Mouse (Mus musculus) frontal cortex, adult (tissue): ENCODE data around the gene Uba6.

Experiments used
- ATAC-seq: cut with Nextera tagmentation; 2 replicates; pipeline ENCODE4 v1.9.2; 2017; ENCODE audit warnings: mild to moderate bottlenecking, moderate library complexity, mixed read lengths; ENCODE audit not compliant: low TSS enrichment

Uba6 gene

DNA sequence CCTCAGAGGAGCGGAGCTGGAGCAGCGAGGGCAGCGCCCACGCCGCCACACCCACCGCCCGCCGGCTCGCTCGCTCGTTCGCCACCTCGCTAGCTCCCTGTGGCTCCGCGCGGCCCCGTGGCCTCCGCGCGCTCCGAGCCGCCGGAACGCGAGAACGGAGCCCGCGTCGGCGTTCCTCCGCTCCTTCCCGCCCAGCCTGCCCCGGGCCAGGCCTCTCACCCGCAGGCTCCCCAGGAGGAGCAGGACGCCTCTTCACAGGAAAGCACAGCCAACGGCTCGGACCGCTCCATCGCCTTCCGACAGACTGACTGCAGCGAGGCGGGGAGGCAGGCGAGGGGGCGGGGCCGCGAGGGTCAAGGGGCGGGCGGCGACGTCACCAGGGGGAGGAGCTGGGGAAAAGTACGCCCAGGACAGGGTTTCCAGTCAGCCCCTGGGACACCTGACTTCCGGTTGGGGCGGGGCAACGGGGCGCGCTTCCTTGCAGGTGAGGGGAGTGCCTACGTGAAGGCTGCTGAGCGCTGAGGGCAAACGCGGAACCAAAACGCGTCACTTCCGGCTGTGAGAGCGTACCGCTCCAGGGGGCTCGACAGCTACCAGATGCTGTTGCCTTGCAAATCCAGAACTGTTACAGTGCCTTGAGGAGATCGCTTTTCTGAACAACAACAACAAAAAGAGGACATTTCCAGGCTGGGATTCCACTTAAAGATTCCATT, at the start of gene Uba6:
Uba6 (minus strand) TSS at position 355 of the 713 bp plus-strand sequence.
- peak; percentile 98 for ATAC-seq

DNA sequence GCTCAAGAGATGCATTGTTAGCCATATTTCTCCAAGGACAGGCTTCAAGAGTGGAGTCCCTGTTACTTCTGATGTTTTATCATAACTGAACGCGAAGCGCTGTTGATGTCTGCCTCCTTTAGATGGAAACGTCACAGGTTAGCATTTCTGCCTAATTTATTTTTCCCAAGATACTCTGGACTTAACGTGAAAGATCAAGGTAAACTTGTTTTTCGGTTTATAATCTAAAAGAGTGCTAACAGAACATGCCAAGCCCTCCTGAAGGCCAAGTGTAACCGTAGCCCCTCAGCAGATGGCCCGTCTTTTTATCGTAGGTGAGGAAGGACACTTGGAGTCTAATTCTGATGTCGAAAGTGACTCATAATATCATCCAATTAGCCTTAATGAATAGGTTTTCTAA, 25.2 kb upstream of the Uba6 start, which contains the start of gene Gnrhr:
Gnrhr (minus strand) TSS at position 101 of the 400 bp plus-strand sequence.
- no peak for ATAC-seq

DNA sequence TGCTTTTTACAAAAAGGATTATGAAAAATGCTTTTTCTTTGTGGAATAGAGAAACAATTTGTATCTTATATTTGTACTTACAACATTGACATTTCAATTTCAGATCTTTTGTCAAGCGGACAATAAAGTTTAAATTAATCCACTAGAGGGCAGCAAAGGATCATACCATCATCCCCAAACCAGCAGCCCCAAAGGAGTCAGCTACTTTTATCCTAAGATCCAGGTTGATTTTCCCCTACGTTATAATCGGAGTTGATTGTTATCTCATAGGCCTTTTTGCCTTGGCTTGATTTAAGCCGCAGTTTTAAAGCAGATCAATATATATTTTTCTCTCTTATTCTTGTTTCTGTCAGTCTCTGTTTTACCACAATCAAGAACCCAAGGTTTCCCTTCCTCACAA, 18.8 kb upstream of the Uba6 start:
- peak; percentile 88 for ATAC-seq

DNA sequence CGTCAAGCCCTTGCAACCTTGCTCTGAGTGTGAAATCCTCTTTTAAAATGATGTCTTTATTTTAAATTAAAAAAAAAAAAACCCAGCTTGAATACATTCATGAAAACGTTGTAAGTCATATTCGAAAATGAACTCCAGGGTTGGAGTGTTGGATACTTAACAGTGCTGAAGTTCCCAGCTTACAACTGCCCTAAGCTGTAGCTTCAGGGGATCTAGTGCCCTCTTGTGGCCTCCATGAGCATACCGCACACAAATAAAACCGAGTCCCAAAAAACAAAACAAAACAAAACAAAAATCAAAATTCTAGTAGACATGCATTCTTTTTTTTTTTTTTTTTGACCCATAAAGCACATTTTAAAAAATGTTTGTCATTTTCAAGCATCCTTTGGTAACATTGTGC, 18.2 kb upstream of the Uba6 start:
- peak; percentile 69; the same call in 1 of the 2 replicates for ATAC-seq

DNA sequence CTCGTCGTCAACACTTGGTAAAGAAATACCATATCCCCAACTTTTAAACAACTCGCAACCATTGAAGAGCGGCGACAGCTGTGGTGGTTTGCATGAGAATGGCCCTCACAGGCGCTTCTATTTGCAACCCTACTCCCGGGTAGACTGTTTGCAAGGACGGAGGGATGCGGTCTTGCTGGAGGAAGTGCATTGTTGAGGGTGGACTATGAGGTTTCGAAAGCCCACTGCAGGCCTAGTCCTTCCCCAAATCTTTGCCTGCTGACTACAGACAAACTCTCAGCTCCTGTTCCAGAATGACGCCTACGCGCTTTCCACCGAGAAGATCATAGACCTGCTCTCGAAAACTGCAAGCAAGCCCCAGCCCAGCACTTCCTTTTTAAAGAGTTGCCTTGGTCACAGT, 17.7 kb upstream of the Uba6 start:
- ATAC-seq = no peak

DNA sequence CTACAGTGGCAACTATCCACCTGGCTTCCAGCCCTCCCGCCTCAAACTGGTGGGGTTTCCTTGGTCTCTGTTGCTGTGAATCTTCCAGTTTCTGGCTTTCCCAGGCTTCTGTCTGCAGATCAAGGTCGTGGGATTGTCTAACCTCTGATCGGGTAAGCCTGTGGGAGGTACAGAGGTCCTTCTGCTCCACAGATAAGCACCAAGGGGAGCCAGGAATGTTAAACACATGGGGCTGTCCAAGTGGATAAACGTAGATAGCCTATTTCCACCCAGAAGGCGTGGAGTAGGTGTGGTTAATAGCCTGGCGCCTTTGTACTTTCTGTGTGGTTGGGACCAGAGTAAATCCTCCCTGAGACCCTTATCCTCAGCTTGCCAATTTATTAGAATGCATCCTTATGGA, 14.8 kb upstream of the Uba6 start:
- no peak for ATAC-seq

DNA sequence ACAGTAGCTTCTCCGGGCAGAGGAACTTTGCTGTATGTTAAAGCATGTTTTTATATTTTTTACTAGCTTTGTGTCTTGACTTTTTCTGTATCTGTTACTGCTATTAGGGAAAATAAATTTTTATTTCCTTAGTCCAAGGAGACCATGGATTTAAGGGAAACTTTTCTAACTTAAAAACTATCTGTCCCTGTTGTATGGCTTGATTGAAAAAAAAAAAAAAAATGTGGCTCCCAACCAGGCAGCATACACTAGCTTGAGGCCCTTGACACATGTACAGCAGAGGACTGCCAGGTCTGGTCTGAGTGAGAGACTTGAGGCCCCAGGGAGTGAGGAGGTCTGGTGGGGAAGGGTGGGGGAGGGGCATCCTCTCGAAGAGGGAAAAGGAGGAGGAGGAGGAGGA, 1.2 kb upstream of the Uba6 start:
- ATAC-seq = no peak

DNA sequence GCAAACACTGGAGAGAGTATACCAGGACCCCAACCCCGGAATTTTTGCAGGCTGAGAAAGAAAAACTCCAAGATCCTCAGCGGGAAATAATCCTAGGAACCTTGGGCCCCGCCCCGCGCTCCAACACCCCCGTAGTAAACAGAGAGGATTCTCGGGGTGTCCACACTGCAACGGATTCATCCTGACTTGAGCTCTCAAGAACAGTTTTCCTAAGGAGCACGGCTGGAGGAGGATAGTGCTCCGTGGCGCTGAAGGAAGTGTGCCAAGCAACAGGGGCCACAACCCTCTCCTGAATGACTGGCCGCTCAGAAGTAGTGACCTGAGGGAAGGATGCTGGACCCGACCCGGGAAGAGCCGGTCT, 535 bp downstream of the Uba6 start:
- ATAC-seq = peak; percentile 54

DNA sequence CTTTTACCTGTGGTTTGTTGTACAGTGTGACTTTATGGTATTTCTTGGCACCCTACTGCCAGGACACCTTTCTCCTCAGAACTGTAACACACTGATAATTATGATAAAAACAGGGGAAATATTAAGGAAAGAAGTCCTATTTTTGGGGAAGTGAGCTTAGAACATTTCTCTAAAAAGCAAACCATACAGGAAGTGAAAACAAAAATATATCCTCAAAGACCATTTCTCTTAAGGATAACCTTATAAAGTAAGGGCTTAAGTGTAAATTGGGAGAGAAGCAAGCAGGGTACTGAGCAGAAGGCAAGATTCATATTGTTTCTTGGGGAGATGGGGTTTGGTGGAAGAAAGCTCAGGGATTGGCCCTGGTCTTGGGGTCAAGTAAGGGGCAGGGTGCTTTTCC, 42.8 kb downstream of the Uba6 start:
- no peak for ATAC-seq

DNA sequence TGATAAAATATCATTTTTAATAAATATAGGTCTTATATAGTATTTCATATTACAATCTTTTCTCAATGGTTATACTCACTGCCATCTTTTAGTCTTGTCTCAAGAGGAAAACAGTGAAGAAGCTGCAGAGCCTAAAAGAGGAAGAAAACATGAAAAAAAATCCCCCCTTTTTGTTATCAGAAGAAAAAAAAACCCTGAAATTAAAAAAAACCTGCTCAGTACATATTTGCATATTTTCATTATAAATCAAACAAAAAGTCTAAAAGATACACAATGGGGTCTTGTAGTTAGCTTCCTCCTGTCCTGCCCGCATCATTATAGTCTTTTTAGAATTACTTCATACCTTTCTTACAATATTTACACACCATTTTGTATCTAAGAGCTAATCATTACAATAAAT, 43.9 kb downstream of the Uba6 start:
- no peak for ATAC-seq

DNA sequence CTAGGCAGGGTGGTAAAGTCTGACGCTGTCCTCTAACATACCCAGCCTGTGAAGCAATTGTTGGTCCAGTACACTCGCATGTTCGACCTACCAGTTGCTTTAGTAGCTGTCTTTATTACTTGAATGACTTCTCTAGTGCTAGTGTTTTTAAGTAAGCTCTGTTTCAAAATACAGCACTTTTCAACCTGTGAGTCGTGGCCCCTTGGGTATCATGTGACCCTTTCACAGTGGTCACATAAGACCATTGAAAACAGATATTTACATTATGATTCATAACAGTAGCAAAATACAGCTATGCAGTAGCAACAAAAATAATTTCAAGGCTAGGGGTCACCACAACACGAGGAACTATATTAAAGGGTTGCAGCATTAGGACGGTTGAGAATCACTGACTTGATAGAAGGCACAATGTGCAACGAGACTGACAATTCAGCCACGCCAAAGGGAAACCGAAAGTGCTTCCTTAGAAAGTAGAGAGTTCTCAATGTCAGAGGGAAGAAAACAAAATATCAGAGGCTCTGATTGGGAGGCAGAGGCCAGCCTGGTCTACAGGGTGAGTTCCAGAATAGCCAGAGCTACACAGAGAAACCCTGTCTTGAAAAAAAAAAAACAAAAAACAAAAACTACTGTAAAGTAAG, 54.0 kb downstream of the Uba6 start:
- no peak for ATAC-seq

DNA sequence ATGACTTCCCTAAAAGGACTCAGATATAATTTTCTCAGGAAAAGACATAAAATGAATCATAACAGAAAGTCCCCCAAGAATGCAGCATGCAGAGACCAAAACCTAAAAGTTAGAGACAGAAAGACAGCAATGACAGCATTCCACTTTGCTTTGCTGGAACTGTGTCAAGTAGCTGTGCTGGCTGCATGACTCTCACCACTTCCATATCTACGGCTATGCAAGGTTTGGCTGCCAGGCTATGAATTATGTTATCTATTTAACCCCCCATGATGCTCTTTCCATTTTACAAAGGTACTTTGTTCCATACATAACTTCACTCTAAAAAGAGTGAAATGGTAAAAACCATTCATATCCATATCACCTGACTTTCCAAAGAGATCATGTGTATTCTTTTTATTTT, 58.6 kb downstream of the Uba6 start:
- ATAC-seq = no peak

DNA sequence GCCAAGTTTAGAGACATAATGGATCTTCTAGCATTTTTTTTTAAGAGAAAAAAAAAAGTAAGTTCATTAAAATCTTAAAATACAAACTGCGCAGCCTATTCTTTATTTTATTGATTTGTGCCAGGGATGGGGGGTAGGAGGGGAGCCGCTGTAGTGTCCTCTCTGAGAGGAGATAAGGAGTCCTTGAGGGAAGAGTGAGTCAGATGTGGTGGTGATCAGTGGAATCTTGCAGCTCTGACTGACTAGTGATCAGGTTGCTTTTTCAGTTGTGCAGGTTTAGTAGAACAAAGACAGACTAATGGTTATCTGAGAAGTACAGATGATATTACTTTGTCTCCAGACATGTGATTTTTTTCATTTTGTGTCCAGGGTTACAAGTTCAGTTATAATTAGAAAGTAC, 59.6 kb downstream of the Uba6 start:
- no peak for ATAC-seq

DNA sequence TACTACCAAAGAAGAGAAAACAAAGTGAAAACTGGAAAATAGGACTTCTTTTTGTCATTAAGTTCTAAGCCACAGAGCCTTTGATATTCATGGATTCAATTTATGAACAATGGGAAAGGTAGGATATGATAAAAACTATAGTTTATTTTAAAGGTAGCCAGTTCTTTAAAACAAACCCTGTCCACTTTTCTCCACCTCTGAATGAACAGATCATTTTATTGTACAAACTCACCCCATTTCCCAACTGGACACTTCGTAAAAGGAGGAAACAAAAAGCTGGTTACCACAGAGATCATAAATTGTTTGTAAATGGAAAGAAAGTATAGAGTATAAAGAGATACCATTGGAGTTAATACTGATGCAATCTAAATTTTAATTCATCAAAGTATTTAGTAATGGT, 61.5 kb downstream of the Uba6 start:
- ATAC-seq = no peak

DNA sequence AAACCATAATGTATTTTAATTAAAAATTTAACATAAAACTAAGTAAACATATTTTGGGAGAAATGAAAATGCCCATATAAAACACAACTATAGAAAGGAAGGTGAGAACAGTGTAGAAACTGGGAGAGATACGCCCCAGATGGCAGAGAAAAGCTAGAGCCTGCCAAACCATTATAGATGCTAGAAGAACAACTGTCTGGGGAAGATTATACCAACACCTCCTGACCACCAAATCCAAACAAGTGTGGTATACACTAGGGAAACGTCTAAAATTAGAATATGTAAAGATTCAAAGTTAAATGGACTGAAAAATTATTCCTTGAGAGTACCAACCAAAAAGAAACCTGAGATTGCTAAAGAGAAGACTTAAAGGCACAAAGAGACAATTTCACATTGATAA, 66.0 kb downstream of the Uba6 start:
- peak; percentile 95 for ATAC-seq

DNA sequence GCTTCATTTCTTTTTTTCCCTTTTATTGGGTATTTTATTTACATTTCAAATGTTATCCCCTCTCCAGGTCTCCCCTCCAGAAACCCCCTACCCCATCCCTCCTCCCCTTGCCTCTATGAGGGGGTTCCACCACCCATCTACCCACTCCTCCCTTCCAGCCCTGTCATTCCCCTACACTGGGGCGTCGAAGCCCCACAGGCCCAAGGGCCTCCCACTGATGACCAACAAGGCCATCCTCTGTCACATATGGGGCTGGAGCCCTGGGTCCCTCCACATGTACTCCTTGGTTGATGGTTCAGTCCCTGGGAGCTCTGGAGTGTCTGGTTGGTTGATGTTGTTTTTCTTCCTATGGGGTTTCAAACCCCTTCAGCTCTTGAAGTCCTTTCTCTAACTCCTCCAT, 70.4 kb downstream of the Uba6 start:
- ATAC-seq = no peak

DNA sequence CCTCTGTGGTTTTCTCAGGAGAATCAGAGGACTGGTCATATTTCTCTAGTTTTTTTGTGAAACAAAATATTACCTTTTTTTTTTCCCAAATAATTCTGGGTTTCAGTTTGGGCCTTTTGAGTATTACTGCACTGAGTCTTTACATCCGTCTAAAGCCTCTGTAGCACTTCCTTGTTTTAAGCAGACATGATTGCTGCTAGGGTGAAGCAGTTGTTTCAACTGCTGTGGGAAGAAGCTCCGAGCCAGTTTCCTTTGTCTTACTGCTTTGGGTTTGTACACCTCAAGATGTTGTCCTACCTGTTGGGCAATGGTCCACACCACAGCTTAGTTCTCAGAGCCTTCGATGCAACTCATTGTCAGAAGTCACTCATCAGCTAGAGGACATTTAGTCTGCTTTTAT, 72.0 kb downstream of the Uba6 start:
- no peak for ATAC-seq

DNA sequence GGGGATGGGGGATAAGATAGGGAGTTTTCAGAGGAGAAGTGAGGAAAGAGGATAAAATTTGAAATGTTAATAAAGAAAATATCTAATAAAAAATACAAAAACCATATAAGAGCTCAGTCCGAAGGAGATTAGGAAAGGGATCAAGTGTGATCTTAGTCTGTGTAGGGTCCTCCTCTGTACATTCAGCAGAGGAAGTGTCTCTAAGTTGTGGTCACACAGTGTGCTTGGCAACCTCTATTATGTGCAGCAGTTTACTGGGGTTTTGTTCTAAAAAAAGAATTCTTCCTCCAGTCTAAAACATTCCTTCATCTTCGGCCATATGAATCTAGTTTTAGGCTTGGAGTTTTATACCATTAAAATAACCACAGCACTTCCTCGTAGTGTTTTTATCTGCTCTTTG, 73.6 kb downstream of the Uba6 start:
- ATAC-seq = peak; percentile 23; the same call in 1 of the 2 replicates

DNA sequence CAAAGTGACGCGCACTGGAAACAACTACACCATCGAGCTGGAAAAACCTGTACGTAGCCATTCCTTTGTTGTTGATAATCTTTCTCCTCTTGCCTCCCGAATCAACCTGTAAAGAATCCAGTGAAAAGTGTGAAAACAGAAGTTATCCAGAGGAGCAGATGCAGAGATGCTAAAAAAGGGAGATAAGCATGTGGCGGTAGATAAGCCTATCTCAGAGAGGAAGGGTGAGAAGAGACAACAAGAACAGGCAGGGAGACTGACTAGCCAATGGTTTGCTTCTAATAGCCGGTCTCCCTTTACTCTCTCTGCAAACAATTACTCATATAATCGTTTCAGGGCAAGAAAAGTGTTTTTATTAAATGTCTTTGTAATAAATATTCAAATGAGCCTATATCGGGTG, 77.8 kb downstream of the Uba6 start:
- no peak for ATAC-seq

DNA sequence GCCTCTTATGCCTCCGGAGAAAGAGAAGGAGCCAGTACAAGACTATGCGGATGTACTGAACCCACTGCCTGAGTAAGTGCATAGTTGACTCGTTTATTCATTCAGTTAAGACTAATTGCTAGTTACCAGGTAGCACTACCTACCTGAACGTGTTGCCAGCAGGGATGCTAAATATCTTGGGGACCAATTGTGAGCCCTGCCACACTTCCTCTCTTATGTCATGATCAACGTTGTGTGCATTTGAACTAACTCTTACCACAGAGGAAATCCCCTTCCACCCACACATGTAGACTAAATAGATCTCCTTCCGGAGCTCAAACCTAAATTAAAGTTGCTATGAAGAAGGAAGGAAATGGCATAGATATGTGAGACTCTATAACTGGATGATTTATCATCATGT, 85.9 kb downstream of the Uba6 start:
- no peak for ATAC-seq

DNA sequence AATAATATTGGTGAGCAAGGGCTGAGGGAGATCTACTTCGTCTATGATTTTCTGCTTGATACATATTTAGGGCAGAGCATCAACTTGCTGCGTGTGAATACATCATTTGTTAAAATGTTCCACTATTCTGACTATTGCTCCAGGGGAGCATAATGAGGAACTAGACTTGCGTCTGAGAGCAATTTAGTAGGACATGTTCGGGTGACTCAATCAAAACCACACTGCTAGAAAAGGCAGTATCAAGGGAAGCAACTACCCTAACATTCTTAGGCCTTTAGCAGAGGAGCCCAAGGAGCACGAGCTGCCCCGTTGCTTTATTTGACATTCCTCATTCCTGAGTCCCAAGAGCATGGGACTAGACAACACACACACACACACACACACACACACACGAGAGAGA, 87.6 kb downstream of the Uba6 start:
- ATAC-seq = no peak

DNA sequence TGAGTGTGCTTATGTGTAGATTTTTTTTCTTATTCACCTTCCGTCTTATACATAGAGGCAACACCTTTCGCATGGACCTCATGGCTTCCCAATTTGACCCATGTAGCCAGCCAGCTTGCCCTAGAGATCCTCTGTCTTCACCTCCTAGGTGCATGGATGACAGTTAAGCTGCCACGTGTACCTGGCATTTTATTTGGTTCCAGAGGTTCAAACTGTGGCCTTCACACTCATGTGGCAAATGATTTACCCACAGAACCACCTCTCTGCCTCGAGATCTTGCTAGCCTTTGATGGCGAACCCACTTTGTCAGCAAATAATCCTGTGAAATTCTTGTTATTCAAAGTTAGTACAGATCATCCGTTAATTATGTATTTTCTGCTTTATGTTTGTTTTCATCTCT, 88.6 kb downstream of the Uba6 start:
- no peak for ATAC-seq

DNA sequence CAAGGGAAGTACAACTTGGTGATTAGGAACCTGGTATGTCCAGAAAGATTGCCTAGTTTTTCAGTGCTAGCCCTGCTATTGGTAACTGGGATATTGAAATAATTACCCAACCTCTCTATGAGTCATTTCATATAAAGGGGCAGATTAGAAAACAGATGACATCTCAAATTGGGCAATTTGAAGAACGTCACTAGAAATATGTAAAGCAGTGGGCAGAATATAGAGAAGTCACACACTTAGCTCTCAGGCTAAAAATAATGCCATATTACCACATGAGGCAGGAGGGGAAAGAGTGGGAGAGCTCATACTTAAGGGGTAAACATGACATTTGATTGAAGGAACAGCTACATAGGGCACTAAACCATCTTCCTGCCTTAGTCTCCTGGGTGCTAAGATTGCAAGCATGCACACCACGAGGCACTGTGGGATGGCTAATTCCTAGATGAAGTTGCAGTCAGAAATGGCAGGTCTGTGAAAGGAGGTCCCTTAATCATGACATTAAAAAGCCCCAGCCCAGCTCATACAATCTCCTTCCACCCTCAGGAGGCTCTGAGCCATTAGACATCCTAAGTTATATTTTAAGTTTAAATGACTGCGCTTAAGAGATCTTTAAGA, 93.8 kb downstream of the Uba6 start:
- no peak for ATAC-seq
